Mouse (Mus musculus) layer of hippocampus, postnatal 25 days (tissue): Measurements from ENCODE around the gene Tsr3. TPM values are rescaled to one million over a fixed set of nuclear protein-coding genes. Genes with fewer than 3 reads are reported as not detected.

Experiments used
- DNase-seq, 2 experiments: peaks; one replicate each; pipeline ENCODE4 v3.0.0; 2022; ENCODE audit warnings: mixed read lengths in 2 of 2, low spot score in 1 of 2; ENCODE audit errors: extremely low spot score in 1 of 2
- total RNA-seq, 2 experiments: library from RNA; stranded (reverse); gene quantifications; 2 replicates each; pipeline ENCODE4 v1.2.3; 2021

Tsr3 gene
- total RNA-seq, 2 experiments from 2014 or later, result 25.1 to 28.5 TPM

- no peak for DNase-seq
Observed at GRCm38 (mm10) chr17:25235635-25236034, 4.3 kb upstream of the Tsr3 start.

GRCm38 (mm10) chr17:25243131-25243780, 3.3 kb downstream of the Tsr3 start:
- no peak for DNase-seq

- no peak for DNase-seq
Observed at GRCm38 (mm10) chr17:25244239-25244638, 4.3 kb downstream of the Tsr3 start.

GRCm38 (mm10) chr17:25248033-25248750, 8.2 kb downstream of the Tsr3 start:
- no peak for DNase-seq

GRCm38 (mm10) chr17:25250181-25250835, 10.3 kb downstream of the Tsr3 start:
- DNase-seq, result no peak

DNA sequence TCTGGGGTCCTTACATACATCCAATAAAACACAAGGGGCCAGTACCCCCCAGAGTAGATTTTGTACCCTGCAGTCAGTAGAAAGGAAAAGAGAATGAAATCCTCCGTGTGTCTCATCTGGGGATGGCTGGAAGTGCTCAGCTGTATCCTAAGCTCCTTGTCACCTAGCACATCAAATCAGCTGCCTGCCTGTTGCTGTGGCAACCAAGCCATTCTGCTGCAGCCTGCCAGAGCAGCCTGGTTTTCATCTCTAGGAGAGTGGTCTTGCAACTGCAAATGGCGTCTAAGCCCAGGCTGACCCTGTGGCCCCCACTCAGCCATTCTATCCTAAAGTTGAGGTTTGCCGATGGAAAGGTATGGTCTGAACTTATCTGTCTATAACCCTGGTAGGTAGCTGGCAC, 12.7 kb downstream of the Tsr3 start:
- no peak for DNase-seq

GRCm38 (mm10) chr17:25253760-25254159, 13.8 kb downstream of the Tsr3 start:
- DNase-seq, result no peak

- no peak for DNase-seq
Observed at GRCm38 (mm10) chr17:25255110-25255509, 15.1 kb downstream of the Tsr3 start.

- DNase-seq, result no peak
Observed at GRCm38 (mm10) chr17:25256140-25256754, 16.3 kb downstream of the Tsr3 start, which contains the start of gene Baiap3. TSS of gene Baiap3 (minus strand) at chr17:25256364.

DNA sequence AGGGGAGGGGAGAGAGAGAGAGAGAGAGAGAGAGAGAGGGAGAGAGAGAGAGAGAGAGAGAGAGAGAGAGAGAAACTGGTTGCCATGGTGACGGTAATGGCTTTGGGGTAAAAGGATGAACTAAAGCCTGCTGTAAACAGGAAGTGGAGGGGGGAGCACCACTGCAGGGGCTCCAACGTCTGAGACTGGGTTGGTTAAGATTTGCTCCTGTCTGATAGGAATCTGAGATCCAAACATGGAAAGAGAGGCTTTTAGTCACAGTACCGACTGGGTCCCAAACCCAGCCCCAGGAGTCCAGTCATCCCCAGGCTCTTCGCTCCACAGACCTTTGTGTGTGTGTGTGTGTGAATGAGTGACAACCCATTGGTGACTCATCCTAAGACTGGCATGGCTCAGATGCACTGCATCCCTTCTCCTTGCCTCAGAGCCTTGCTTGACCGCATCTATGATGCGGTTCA, 17.9 kb downstream of the Tsr3 start:
- no peak for DNase-seq

DNA sequence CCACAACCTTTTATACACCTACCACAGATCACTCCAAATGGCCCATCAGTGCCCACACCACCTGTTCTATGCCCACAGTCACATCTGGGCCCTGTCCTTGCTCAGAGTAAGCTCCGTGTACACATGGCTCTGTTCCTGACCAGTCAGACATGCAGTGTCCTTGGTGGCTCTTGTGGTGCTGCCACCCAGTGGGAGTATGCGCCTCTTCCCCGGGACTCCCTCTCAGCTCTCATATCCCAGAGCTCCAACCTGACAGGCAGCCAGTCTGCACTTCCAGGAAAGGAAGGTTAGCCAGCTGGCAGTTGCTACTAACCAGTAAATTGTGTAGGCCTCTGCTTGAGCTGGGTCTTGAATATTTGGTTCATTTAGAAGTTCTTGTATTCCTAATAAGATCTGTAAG, 24.5 kb downstream of the Tsr3 start:
- no peak for DNase-seq

GRCm38 (mm10) chr17:25270795-25271335, 30.9 kb downstream of the Tsr3 start:
- no peak for DNase-seq

DNA sequence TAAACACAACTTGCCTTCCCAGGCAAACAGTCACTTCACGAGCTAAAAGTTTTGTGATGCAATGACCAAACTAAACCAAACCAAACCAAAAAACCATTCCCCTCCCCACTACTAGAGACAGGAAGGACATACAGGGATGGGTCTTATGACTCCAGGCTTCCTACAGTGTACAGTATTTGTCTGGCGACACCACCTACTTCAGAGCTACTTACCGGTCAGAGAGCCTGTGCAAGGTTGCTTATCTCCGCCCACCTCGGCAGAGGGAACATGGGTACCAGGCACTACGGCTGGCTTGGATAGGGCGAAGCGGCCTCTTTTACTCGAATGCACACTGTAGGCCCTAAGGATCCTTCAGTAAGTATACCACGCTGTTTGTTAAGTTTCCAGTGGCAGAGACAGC, 32.4 kb downstream of the Tsr3 start:
- DNase-seq, result no peak

- peak; percentile 80 to 96 for DNase-seq
Observed at GRCm38 (mm10) chr17:25272951-25273705, 33.2 kb downstream of the Tsr3 start.

DNA sequence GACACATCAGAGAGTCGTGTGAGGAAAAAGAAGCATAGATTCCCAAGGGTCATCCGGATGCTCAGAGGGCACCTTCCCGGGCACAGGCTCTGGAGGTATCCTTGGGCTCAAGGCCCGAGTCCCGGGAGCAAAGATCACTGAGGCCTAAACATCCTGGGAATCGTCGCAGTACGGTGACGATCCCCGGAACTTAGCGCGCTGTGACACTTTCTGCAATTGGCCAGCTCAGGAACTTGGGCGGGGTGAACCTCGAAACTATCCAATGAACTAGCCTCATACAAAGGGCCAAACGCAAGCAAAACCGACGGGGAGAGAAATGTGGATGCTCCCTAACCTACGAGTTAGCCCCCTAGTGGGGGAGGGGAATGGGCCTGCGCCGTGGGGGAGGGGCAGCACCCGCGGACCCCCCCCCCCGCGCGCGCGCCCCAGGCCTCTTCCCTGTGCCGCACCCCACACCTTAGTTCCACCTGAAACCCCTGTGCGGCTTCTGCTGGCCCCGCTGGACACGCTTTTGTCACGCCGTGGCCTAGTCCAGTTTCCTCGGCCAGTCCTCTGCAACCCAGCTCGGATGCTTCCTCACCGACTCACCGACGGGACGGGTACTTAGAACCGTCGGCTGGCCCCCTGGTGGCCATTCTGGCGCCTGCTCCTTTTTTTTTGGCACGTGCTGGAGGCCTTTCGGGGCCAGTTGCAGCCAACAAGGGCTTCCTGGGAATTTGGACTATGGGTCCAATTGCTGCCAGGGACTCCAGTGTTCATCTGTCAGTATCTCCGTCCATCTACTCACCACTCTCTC, 33.9 kb downstream of the Tsr3 start:
- DNase-seq, result peak in 1 of 2 experiments; percentile 93

DNA sequence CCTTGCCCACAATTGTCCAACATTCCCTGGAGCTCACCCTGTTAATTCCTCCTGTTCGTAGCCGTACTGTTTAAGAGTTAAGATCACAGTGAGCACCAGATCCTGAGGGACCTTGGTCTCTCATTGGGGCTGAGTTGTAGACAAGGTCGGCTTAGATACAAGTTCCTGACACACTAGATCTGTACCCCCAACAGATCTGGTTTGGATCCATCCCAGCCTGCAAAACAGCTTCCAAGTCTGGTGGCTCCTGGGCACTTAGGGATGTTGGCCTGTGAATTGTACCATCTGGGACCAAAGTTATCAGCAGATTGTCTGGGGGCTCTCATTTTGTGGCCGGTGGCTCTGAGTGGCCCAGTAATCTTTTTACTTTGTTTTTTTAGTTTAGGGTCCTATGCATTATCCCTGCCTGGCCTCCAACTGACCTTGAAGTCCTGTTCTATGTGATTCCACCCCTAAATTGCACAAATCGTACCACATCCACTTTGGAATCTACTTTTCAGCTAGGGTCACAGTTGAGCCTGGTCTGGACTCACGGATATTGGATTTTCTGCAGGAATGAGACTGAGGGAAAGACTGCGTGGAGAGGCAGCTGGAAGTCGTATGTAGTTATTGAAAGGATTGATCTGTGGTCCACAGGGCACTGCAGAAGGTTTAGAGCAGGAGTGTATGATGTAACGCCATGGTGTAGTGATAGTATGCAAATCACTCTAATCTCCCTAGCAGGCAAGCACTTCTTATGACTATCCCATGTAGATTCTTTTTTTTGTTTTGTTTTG, 34.8 kb downstream of the Tsr3 start, which contains the start of gene Ube2i:
Gene Ube2i, minus strand, starts transcription at position 52 of the 776 bp plus-strand sequence.
- DNase-seq, result no peak

GRCm38 (mm10) chr17:25275833-25276232, 35.9 kb downstream of the Tsr3 start:
- no peak for DNase-seq

- no peak for DNase-seq
Observed at GRCm38 (mm10) chr17:25282133-25282532, 42.2 kb downstream of the Tsr3 start.
